Comparison of ENCODE assay signal across 8 mouse cellular contexts in the genomic region with DNA sequence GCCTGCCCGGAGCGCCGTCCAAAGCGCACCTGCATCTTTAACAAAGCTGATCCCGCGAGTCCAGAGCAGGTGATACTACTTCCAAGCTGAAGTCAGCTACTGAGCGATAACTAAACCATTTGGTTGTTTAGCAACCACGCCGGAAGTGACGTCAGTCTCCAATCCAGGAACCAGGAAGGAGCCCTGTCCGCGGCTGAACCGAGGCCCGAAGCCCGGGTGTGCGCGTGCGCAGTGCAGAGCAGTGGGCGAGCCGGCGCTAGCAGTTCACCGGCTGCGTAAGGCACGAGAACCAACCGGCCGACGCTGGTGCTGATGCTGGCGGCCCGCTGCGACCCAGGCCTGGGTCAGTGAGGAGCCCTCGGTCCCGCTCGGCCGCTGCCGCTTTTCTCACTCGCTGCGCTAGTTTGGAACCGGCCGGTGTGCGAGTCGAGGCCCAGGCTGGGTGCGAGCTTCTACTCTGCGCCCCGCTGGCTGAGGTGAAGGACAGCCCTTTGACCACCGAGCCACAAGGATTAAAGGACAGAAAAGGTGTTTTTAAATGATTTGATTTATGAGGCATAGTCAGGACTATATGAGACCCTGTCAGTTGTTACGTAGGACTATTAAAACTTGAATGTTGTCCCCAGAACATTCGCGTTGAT. TPM values are rescaled to one million over a fixed set of nuclear protein-coding genes. Genes with fewer than 3 reads are reported as not detected.
A peak's percentile ranks its signal among the peaks of the same experiment; 100 is the strongest.
DNase-seq lines count a peak whose midpoint lies in the region; ATAC-seq and TF ChIP-seq lines count a peak whose summit lies in the region.

Gene Ccdc173 (minus strand): TSS at position 147 of the 641 bp plus-strand sequence.
Gene Phospho2 (plus strand): TSS at position 195 of the 641 bp plus-strand sequence.

- peak within 1 kb of the TSS; percentile 23; the same call in 1 of the 2 replicates for H3K27ac ChIP-seq in CH12.LX (ENCODE audit: insufficient read depth, low read depth)
- peak within 1 kb of the TSS; percentile 52; the same call in 1 of the 2 replicates for H3K27ac ChIP-seq in forebrain, embryonic 11.5 days (ENCODE audit: low read depth, low read length)
- H3K27ac ChIP-seq in heart, embryonic 16.5 days (ENCODE audit: low read length) = peak within 1 kb of the TSS; percentile 80
- peak within 1 kb of the TSS; percentile 89 for H3K27ac ChIP-seq in liver, embryonic 15.5 days (replicated peaks)
- H3K27ac ChIP-seq in neural tube, embryonic 12.5 days = peak within 1 kb of the TSS; percentile 53; the same call in 1 of the 2 replicates

- H3K27me3 ChIP-seq in CH12.LX (replicated peaks) = no peaks in the 10 kb centered on the region
- no peaks in the 10 kb centered on the region for H3K27me3 ChIP-seq in forebrain, embryonic 11.5 days (ENCODE audit: control insufficient read depth, insufficient read depth, low read length)
- no peaks in the 10 kb centered on the region for H3K27me3 ChIP-seq in heart, embryonic 16.5 days (ENCODE audit: control insufficient read depth, insufficient read depth, low read length)
- no peaks in the 10 kb centered on the region for H3K27me3 ChIP-seq in liver, embryonic 15.5 days
- H3K27me3 ChIP-seq in neural tube, embryonic 12.5 days (replicated peaks) = no peaks in the 10 kb centered on the region

- peak within 1 kb of the TSS; percentile 77 for H3K4me2 ChIP-seq in CH12.LX (ENCODE audit: insufficient read depth, low read depth, poor library complexity, severe bottlenecking)
- peak within 1 kb of the TSS; percentile 81 for H3K4me2 ChIP-seq in forebrain, embryonic 11.5 days (ENCODE audit: low read depth, low read length, severe bottlenecking)
- H3K4me2 ChIP-seq in heart, embryonic 16.5 days (ENCODE audit: low read depth, low read length) = peak within 1 kb of the TSS; percentile 98
- peak within 1 kb of the TSS; percentile 93 for H3K4me2 ChIP-seq in liver, embryonic 15.5 days
- H3K4me2 ChIP-seq in neural tube, embryonic 12.5 days (replicated peaks) = peak within 1 kb of the TSS; percentile 83

- no peaks in the 10 kb centered on the region for H3K79me2 ChIP-seq in CH12.LX (replicated peaks; ENCODE audit: control insufficient read depth, extremely low read depth, insufficient read depth, poor library complexity, severe bottlenecking)

- dilution Hi-C loops in CH12.LX (cut with MboI; ENCODE audit: extremely low pct_ligation_motif_present, extremely low pct_unique_long_range_greater_than_20kb, low sequenced_read_pairs) = no loop called here

- TF ChIP-seq POLR2A in CH12.LX (IDR thresholded peaks at IDR 0.05; ENCODE audit: low read depth, low read length) = peak; percentile 88

- peak; percentile 99 for DNase-seq in CH12.LX (ENCODE audit: extremely low read depth)
- peak; percentile 98 for DNase-seq in c-Kit-positive CD71-positive TER-119-negative erythroid progenitor cells, embryonic 14.5 days (ENCODE audit: low read depth)
- peak; percentile 99 for DNase-seq in forebrain, embryonic 11.5 days (ENCODE audit: low spot score)
- peak; percentile 99 to 100 for DNase-seq in kidney, postnatal 36 days
- DNase-seq in telencephalon, adult 2 months (ENCODE audit: low read depth, low spot score) = peak; percentile 98

- no peak for TF ChIP-seq EP300 in CH12.LX (IDR thresholded peaks at IDR 0.05; ENCODE audit: low read length)

- peaks cover 0 to 16% of the 10 kb centered on the region in 2 experiments; a peak in 1 of 4 replicates for H3K4me1 ChIP-seq in CH12.LX (ENCODE audit: control insufficient read depth in 1 of 2, insufficient read depth in 2 of 2)
- H3K4me1 ChIP-seq in forebrain, embryonic 11.5 days (replicated peaks; ENCODE audit: control insufficient read depth, insufficient read depth, low read length) = no peaks in the 10 kb centered on the region
- H3K4me1 ChIP-seq in heart, embryonic 16.5 days (ENCODE audit: control insufficient read depth, insufficient read depth, low read length) = peaks cover 9% of the 10 kb centered on the region; the same call in 1 of the 2 replicates
- H3K4me1 ChIP-seq in liver, embryonic 15.5 days (replicated peaks) = peaks cover 15% of the 10 kb centered on the region
- H3K4me1 ChIP-seq in neural tube, embryonic 12.5 days = no peaks in the 10 kb centered on the region

- peak within 1 kb of the TSS; percentile 76 to 86 (median 81) for H3K4me3 ChIP-seq in CH12.LX (replicated peaks in 1 of 3; ENCODE audit: low read depth in 2 of 3, low read length in 2 of 3, poor library complexity in 1 of 3)
- peak within 1 kb of the TSS; percentile 49 for H3K4me3 ChIP-seq in forebrain, embryonic 11.5 days (ENCODE audit: low read depth, low read length)
- H3K4me3 ChIP-seq in heart, embryonic 16.5 days (ENCODE audit: low read length) = peak within 1 kb of the TSS; percentile 87
- peak within 1 kb of the TSS; percentile 75 for H3K4me3 ChIP-seq in liver, embryonic 15.5 days (replicated peaks)
- peak within 1 kb of the TSS; percentile 69 for H3K4me3 ChIP-seq in neural tube, embryonic 12.5 days

- in situ Hi-C loops in CH12.LX (cut with MboI; ENCODE audit: low pct_ligation_motif_present, low pct_unique_long_range_greater_than_20kb, low sequenced_read_pairs) = loop anchor here (25.0 kb wide), 1 partner anchor 152 kb away; the partner anchor contains the start of gene Bbs5

- 1% methylated on average over 48 of the region's 48 CpGs for WGBS in forebrain, embryonic 11.5 days
- WGBS in heart, embryonic 16.5 days = 2% methylated on average over 48 of the region's 48 CpGs
- 1% methylated on average over 48 of the region's 48 CpGs for WGBS in liver, embryonic 15.5 days (ENCODE audit: insufficient replicate concordance)
- WGBS in neural tube, embryonic 12.5 days = 2% methylated on average over 48 of the region's 48 CpGs

- H3K36me3 ChIP-seq in CH12.LX (replicated peaks in 1 of 2; ENCODE audit: control insufficient read depth in 1 of 2, insufficient read depth in 1 of 2, low read length in 1 of 2) = peaks cover 10 to 26% of the 10 kb centered on the region in 2 experiments
- no peaks in the 10 kb centered on the region; the same call in 1 of the 2 replicates for H3K36me3 ChIP-seq in forebrain, embryonic 11.5 days (ENCODE audit: control insufficient read depth, insufficient read depth, low read length)
- peaks cover 6% of the 10 kb centered on the region; the same call in 1 of the 2 replicates for H3K36me3 ChIP-seq in heart, embryonic 16.5 days (ENCODE audit: control insufficient read depth, insufficient read depth)
- peaks cover 17% of the 10 kb centered on the region for H3K36me3 ChIP-seq in liver, embryonic 15.5 days (replicated peaks)
- H3K36me3 ChIP-seq in neural tube, embryonic 12.5 days = peaks cover 22% of the 10 kb centered on the region

- no peaks in the 10 kb centered on the region for H3K9me3 ChIP-seq in CH12.LX (replicated peaks; ENCODE audit: low read length)
- H3K9me3 ChIP-seq in forebrain, embryonic 11.5 days (ENCODE audit: control insufficient read depth, low read length) = no peaks in the 10 kb centered on the region
- no peaks in the 10 kb centered on the region for H3K9me3 ChIP-seq in heart, embryonic 16.5 days (replicated peaks; ENCODE audit: control insufficient read depth, low read length)
- no peaks in the 10 kb centered on the region for H3K9me3 ChIP-seq in liver, embryonic 15.5 days (replicated peaks)
- H3K9me3 ChIP-seq in neural tube, embryonic 12.5 days = no peaks in the 10 kb centered on the region

- TF ChIP-seq RAD21 in CH12.LX (IDR thresholded peaks at IDR 0.05; ENCODE audit: low read depth, low read length) = no peak

- peak; percentile 95 for ATAC-seq in forebrain, embryonic 11.5 days (replicated peaks; ENCODE audit: low FRiP score)
- peak; percentile 95 for ATAC-seq in heart, embryonic 16.5 days (replicated peaks; ENCODE audit: extremely low read depth, insufficient read depth, low FRiP score)
- peak; percentile 95 for ATAC-seq in liver, embryonic 15.5 days (ENCODE audit: insufficient read depth)
- peak; percentile 94 for ATAC-seq in neural tube, embryonic 12.5 days (ENCODE audit: low FRiP score, low read depth)

- H3K9ac ChIP-seq in CH12.LX (ENCODE audit: insufficient read depth, low read depth) = peak within 1 kb of the TSS; percentile 77
- peak within 1 kb of the TSS; percentile 65 for H3K9ac ChIP-seq in forebrain, embryonic 11.5 days (ENCODE audit: low read length)
- H3K9ac ChIP-seq in heart, embryonic 16.5 days (ENCODE audit: low read length) = peak within 1 kb of the TSS; percentile 82
- peak within 1 kb of the TSS; percentile 79 for H3K9ac ChIP-seq in liver, embryonic 15.5 days
- H3K9ac ChIP-seq in neural tube, embryonic 12.5 days = peak within 1 kb of the TSS; percentile 82

- TF ChIP-seq CTCF in CH12.LX (conservative IDR thresholded peaks at IDR 0.05 in 1 of 2, IDR thresholded peaks at IDR 0.05 in 1 of 2; ENCODE audit: low read depth in 2 of 2, low read length in 2 of 2) = no peak

TF ChIP-seq in CH12.LX, 34 proteins besides CTCF, POLR2A, EP300 and RAD21 (continues in another document):
- no peak for TF ChIP-seq E2F4 (IDR thresholded peaks at IDR 0.05; ENCODE audit: insufficient replicate concordance, low read depth, low read length)
- peak; percentile 82 for TF ChIP-seq JUN (IDR thresholded peaks at IDR 0.05; ENCODE audit: insufficient read depth, low read depth, low read length)
- TF ChIP-seq CHD1 (IDR thresholded peaks at IDR 0.05; ENCODE audit: low read depth, low read length) = no peak
- TF ChIP-seq MYC (IDR thresholded peaks at IDR 0.05; ENCODE audit: low read depth, low read length) = no peak
- TF ChIP-seq NELFE (IDR thresholded peaks at IDR 0.05; ENCODE audit: low read depth, low read length) = peak; percentile 83
- peak; percentile 78 for TF ChIP-seq MEF2A (IDR thresholded peaks at IDR 0.05; ENCODE audit: borderline replicate concordance, low read depth, low read length)
- TF ChIP-seq USF2 (conservative IDR thresholded peaks at IDR 0.05; ENCODE audit: low read depth, low read length) = no peak

RNA-seq across cellular contexts. Expression of gene Ccdc173, which starts in this region (rescaled TPM):
- 1.3 TPM in 2 replicates for total RNA-seq in CH12.LX (2012; rRNA removed)
- 1.7 and 1.8 TPM in 2 replicates for total RNA-seq in CH12.LX (2014; rRNA removed)
- 3.6 and 3.9 TPM in 2 replicates for polyA plus RNA-seq in CH12.LX (2012; ENCODE audit: insufficient read length, low read depth)
- polyA plus RNA-seq in forebrain, embryonic 11.5 days (2014; fragmentation: Nextera tagmentation; extraction: Ambion mirVana) = 4.2 and 4.8 TPM in 2 replicates
- 1.3 and 1.8 TPM in 2 replicates for polyA plus RNA-seq in heart, embryonic 16.5 days (2015; fragmentation: Nextera tagmentation; extraction: Ambion mirVana)
- 0.14 and 0.16 TPM in 2 replicates for polyA plus RNA-seq in liver, embryonic 15.5 days (2015; fragmentation: Nextera tagmentation; extraction: Ambion mirVana)
- polyA plus RNA-seq in neural tube, embryonic 12.5 days (2016; fragmentation: Nextera tagmentation; extraction: Ambion mirVana) = 4.4 and 4.7 TPM in 2 replicates

RNA-seq across cellular contexts. Expression of gene Phospho2, which starts in this region (rescaled TPM):
- total RNA-seq in CH12.LX (2012; rRNA removed) (12.9 and 14.4 TPM in 2 replicates), CH12.LX (2014; rRNA removed) (20.1 and 23.4 TPM in 2 replicates)
- polyA plus RNA-seq in CH12.LX (2012; ENCODE audit: insufficient read length, low read depth) = 10.2 and 11.1 TPM in 2 replicates
- 34.5 and 39.1 TPM in 2 replicates for polyA plus RNA-seq in forebrain, embryonic 11.5 days (2014; fragmentation: Nextera tagmentation; extraction: Ambion mirVana)
- 20.4 and 22.4 TPM in 2 replicates for polyA plus RNA-seq in heart, embryonic 16.5 days (2015; fragmentation: Nextera tagmentation; extraction: Ambion mirVana)
- 11.1 and 11.4 TPM in 2 replicates for polyA plus RNA-seq in liver, embryonic 15.5 days (2015; fragmentation: Nextera tagmentation; extraction: Ambion mirVana)
- 38.3 and 39.2 TPM in 2 replicates for polyA plus RNA-seq in neural tube, embryonic 12.5 days (2016; fragmentation: Nextera tagmentation; extraction: Ambion mirVana)

Comparison
In these comparisons a context has a peak if more than half of its experiments do, and no peak if none do; other contexts are left out.
1. Peak in every context shown above with its lines: DNase-seq, ATAC-seq, H3K4me3 ChIP-seq and H3K27ac ChIP-seq.
2. H3K27ac ChIP-seq: peak in every context shown above with its lines; median percentile 89 in liver, embryonic 15.5 days; 80 in heart, embryonic 16.5 days; 53 in neural tube, embryonic 12.5 days; 52 in forebrain, embryonic 11.5 days; 23 in CH12.LX.